Mouse (Mus musculus) hindbrain, embryonic 13.5 days (tissue): ENCODE results near the gene Ccna1. TPM values are rescaled to one million over a fixed set of nuclear protein-coding genes. Genes with fewer than 3 reads are reported as not detected.

Experiments used
- ATAC-seq: fragments of 200-750 bp; cut with Nextera tagmentation; 2 replicates; pipeline ENCODE4 v1.8.0; 2017; ENCODE audit warnings: moderate TSS enrichment; ENCODE audit not compliant: low FRiP score
- H3K27ac ChIP-seq: fragments of 300-500 bp; sonication (generic); 2 replicates; pipeline ENCODE4 v1.5.1; 2015; ENCODE audit warnings: inconsistent platforms, mild to moderate bottlenecking, moderate library complexity
- H3K27me3 ChIP-seq: fragments of 300-500 bp; sonication (generic); 2 replicates; pipeline ENCODE4 v1.6.1; 2015; ENCODE audit warnings: mild to moderate bottlenecking, inconsistent platforms
- H3K36me3 ChIP-seq: fragments of 300-500 bp; sonication (generic); 2 replicates; pipeline ENCODE4 v1.6.1; 2015; ENCODE audit warnings: mild to moderate bottlenecking, inconsistent platforms
- H3K4me1 ChIP-seq: fragments of 300-500 bp; sonication (generic); replicated peaks from 2 replicates; pipeline ENCODE4 v1.6.1; 2015; ENCODE audit warnings: inconsistent platforms
- H3K4me2 ChIP-seq: fragments of 300-500 bp; sonication (generic); 2 replicates; pipeline ENCODE4 v1.6.1; 2015; ENCODE audit warnings: inconsistent platforms, mild to moderate bottlenecking, moderate library complexity
- H3K4me3 ChIP-seq: fragments of 300-500 bp; sonication (generic); 2 replicates; pipeline ENCODE4 v1.5.1; 2015; ENCODE audit warnings: mild to moderate bottlenecking, inconsistent platforms
- H3K9ac ChIP-seq: fragments of 300-500 bp; sonication (generic); 2 replicates; pipeline ENCODE4 v1.6.1; 2015; ENCODE audit warnings: mild to moderate bottlenecking, inconsistent platforms
- H3K9me3 ChIP-seq: fragments of 300-500 bp; sonication (generic); 2 replicates; pipeline ENCODE4 v1.6.1; 2016; ENCODE audit warnings: inconsistent platforms
- WGBS: fragments of 180-500 bp; shearing (Covaris S2); methylation state at CpG from one replicate; pipeline ENCODE4 v1.1.7; 2015; 5-methylcytosine and 5-hydroxymethylcytosine counted together
- polyA plus RNA-seq: library from polyadenylated mRNA; unstranded; fragments of >200 nt; fragmentation: Nextera tagmentation; extraction: Ambion mirVana; gene quantifications from 2 replicates; pipeline ENCODE4 v1.2.1, GENCODE M21; 2015

Gene Ccna1
- 2.2 TPM in 2 replicates for polyA plus RNA-seq

GRCm38 (mm10) chr3:55055038-55055746 lies at the start of gene Ccna1:
TSS of gene Ccna1 (minus strand) at chr3:55055501.
- Histone ChIP-seq H3K9ac (peak within 1 kb of the TSS; percentile 79), H3K27ac (no peak within 1 kb of the TSS), H3K4me3 (peak within 1 kb of the TSS; percentile 57), H3K4me2 (peak within 1 kb of the TSS; percentile 97), H3K9me3 (no peaks in the 10 kb centered on the region), H3K4me1 (peaks cover 11% of the 10 kb centered on the region; the same call in 1 of the 2 replicates), H3K36me3 (no peaks in the 10 kb centered on the region), H3K27me3 (peaks cover 39% of the 10 kb centered on the region)
- ATAC-seq = peak; percentile 93
- under 1% methylated on average over 71 of the region's 73 CpGs for WGBS

DNA sequence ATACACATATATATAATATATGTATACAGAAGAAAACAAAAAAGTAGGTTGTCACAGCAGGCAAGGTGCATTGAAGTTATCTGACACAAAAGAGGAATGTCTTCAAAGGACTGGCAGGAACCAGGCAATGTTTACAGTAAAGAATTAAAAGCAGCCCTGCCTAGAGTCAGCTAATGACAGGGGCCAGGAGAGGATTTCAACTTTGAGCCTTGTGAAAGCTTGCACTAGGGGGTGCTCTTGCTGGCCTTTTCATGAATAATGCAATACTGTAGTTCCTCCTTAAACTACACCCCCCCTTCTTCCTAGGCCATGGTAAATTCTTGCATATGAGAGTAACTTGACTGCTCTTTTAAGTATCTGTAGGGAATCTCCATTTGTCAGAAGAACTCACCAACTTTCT lies 45.8 kb upstream of the Ccna1 start:
- no peak overlapping the region for H3K27ac ChIP-seq
- ATAC-seq = no peak
- H3K4me1 ChIP-seq = peaks cover 19% of the 10 kb centered on the region
- H3K4me3 ChIP-seq = no peak overlapping the region
- no peak overlapping the region for H3K4me2 ChIP-seq
- no peaks in the 10 kb centered on the region for H3K9me3 ChIP-seq
- no peaks in the 10 kb centered on the region for H3K27me3 ChIP-seq
- no peak overlapping the region for H3K9ac ChIP-seq
- H3K36me3 ChIP-seq = no peaks in the 10 kb centered on the region

- H3K27ac ChIP-seq = no peak overlapping the region
- no peak for ATAC-seq
Observed at GRCm38 (mm10) chr3:55098990-55099389, 43.7 kb upstream of the Ccna1 start.

GRCm38 (mm10) chr3:55098014-55098413 lies 42.7 kb upstream of the Ccna1 start:
- 15% methylated on average over 2 of the region's 2 CpGs for WGBS
- Histone ChIP-seq H3K36me3 (no peaks in the 10 kb centered on the region), H3K27ac (peak overlapping the region; percentile 18; the same call in 1 of the 2 replicates), H3K4me3 (no peak overlapping the region), H3K9me3 (no peaks in the 10 kb centered on the region), H3K27me3 (no peaks in the 10 kb centered on the region), H3K4me1 (peaks cover 21% of the 10 kb centered on the region), H3K9ac (no peak overlapping the region), H3K4me2 (no peak overlapping the region)
- peak; percentile 78 for ATAC-seq

More at GRCm38 (mm10) chr3:55098990-55099389, 43.7 kb upstream of the Ccna1 start:
- H3K9me3 ChIP-seq = no peaks in the 10 kb centered on the region
- H3K4me1 ChIP-seq = peaks cover 21% of the 10 kb centered on the region
- no peak overlapping the region for H3K9ac ChIP-seq
- H3K27me3 ChIP-seq = no peaks in the 10 kb centered on the region
- WGBS = 76% methylated on average over 11 of the region's 11 CpGs
- no peaks in the 10 kb centered on the region for H3K36me3 ChIP-seq
- H3K4me3 ChIP-seq = no peak overlapping the region
- H3K4me2 ChIP-seq = no peak overlapping the region

GRCm38 (mm10) chr3:55097186-55097585 lies 41.9 kb upstream of the Ccna1 start:
- Histone ChIP-seq H3K4me2 (no peak overlapping the region), H3K27me3 (no peaks in the 10 kb centered on the region), H3K9ac (no peak overlapping the region), H3K9me3 (no peaks in the 10 kb centered on the region), H3K4me3 (no peak overlapping the region), H3K4me1 (peaks cover 21% of the 10 kb centered on the region), H3K36me3 (no peaks in the 10 kb centered on the region), H3K27ac (no peak overlapping the region; the same call in 1 of the 2 replicates)
- no peak for ATAC-seq
- 70% methylated on average over 2 of the region's 2 CpGs for WGBS

GRCm38 (mm10) chr3:55096655-55097005 lies 41.3 kb upstream of the Ccna1 start:
- Histone ChIP-seq H3K4me1 (peaks cover 21% of the 10 kb centered on the region), H3K4me3 (no peak overlapping the region), H3K9me3 (no peaks in the 10 kb centered on the region), H3K36me3 (no peaks in the 10 kb centered on the region), H3K4me2 (no peak overlapping the region), H3K27ac (peak overlapping the region; percentile 53; the same call in 1 of the 2 replicates), H3K27me3 (no peaks in the 10 kb centered on the region), H3K9ac (no peak overlapping the region)
- 82% methylated on average over 2 of the region's 2 CpGs for WGBS
- no peak for ATAC-seq

- Histone ChIP-seq H3K4me3 (no peak overlapping the region), H3K9ac (no peak overlapping the region), H3K36me3 (no peaks in the 10 kb centered on the region), H3K27ac (peak overlapping the region; percentile 53; the same call in 1 of the 2 replicates), H3K27me3 (no peaks in the 10 kb centered on the region), H3K9me3 (no peaks in the 10 kb centered on the region), H3K4me2 (peak overlapping the region; percentile 16), H3K4me1 (peaks cover 21% of the 10 kb centered on the region)
- 26% methylated on average over 8 of the region's 8 CpGs for WGBS
- ATAC-seq = peak; percentile 74
Observed at GRCm38 (mm10) chr3:55095968-55096654, 40.8 kb upstream of the Ccna1 start.

- Histone ChIP-seq H3K36me3 (no peaks in the 10 kb centered on the region), H3K27ac (no peak overlapping the region), H3K9ac (no peak overlapping the region), H3K4me2 (no peak overlapping the region), H3K4me1 (peaks cover 18% of the 10 kb centered on the region), H3K27me3 (no peaks in the 10 kb centered on the region), H3K9me3 (no peaks in the 10 kb centered on the region), H3K4me3 (no peak overlapping the region)
- ATAC-seq = no peak
- WGBS = 76% methylated on average over 1 of the region's 1 CpGs
Observed at GRCm38 (mm10) chr3:55093161-55093560, 37.9 kb upstream of the Ccna1 start.

DNA sequence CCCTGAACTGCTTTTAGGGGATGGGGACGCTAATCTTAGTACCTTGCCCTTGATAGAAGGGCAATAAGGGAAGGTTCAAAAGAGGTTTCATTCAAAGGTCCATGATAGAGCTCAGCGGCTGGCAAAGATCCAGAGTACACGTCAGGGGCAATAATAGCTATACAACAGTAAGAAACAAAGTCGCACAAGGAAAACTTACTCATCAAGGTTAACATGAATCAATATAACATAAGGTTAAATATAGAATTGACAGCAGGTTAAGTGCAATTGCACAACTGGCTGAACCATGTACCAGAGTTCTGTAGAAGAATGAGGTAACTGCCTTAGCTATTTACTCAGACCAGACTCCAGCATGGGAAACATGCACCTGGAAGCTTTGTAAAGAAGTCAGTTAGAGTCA lies 34.0 kb upstream of the Ccna1 start:
- peaks cover 5% of the 10 kb centered on the region for H3K4me1 ChIP-seq
- 83% methylated on average over 4 of the region's 4 CpGs for WGBS
- no peak for ATAC-seq

DNA sequence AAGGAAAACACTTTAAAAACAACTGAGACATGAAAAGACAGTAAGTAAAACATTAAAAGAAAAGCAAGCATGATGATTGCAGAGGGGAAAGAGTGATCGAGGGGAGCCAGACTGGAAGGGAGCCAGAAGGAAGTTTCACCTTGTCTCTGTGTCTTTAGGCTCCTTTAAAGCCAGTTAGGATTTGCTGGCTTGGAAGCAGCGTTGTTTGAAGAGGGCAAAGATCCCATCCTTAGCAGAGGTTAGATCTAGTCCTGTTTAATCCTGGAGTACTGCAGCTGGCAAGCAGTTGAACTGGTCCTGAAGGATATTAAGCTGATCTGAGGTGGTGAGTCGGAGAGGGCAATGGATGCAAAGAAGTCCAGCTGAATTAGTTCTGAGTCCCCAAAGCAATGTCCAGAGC lies 33.5 kb upstream of the Ccna1 start:
- no peak for ATAC-seq
- WGBS = 85% methylated on average over 3 of the region's 3 CpGs
- no peak overlapping the region for H3K4me3 ChIP-seq
- H3K27ac ChIP-seq = no peak overlapping the region
- no peaks in the 10 kb centered on the region for H3K27me3 ChIP-seq
- H3K4me2 ChIP-seq = no peak overlapping the region
- no peaks in the 10 kb centered on the region for H3K36me3 ChIP-seq
- H3K9ac ChIP-seq = no peak overlapping the region
- no peaks in the 10 kb centered on the region for H3K9me3 ChIP-seq
- peaks cover 5% of the 10 kb centered on the region for H3K4me1 ChIP-seq

More for the DNA sequence above, 34.0 kb upstream of the Ccna1 start:
- no peaks in the 10 kb centered on the region for H3K9me3 ChIP-seq
- H3K27me3 ChIP-seq = no peaks in the 10 kb centered on the region
- no peaks in the 10 kb centered on the region for H3K36me3 ChIP-seq
- H3K4me2 ChIP-seq = no peak overlapping the region
- no peak overlapping the region for H3K27ac ChIP-seq
- no peak overlapping the region for H3K9ac ChIP-seq
- no peak overlapping the region for H3K4me3 ChIP-seq

DNA sequence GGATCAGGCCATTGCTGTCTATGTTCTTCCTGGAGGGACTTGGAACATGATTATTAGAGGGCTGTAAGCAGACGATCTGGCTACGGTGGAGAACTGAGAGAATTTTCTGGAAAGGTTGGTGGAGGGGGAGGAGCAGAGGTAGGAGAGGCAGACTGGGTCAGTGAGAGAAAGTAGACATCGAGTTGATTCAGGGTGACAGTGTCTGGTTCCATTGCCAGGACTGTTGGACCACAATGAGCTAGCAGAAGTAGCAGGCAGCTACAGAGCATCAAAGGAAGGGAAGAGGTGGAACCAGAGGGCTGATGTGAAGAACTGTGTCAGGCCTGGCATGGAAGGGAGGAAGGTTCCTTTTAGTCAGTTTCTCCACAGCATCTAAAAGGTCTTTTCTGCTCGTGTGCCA lies 33.1 kb upstream of the Ccna1 start:
- Histone ChIP-seq H3K9ac (no peak overlapping the region), H3K9me3 (no peaks in the 10 kb centered on the region), H3K4me2 (no peak overlapping the region), H3K27ac (no peak overlapping the region), H3K27me3 (no peaks in the 10 kb centered on the region), H3K4me3 (no peak overlapping the region), H3K4me1 (peaks cover 5% of the 10 kb centered on the region), H3K36me3 (no peaks in the 10 kb centered on the region)
- 72% methylated on average over 4 of the region's 4 CpGs for WGBS
- ATAC-seq = no peak

GRCm38 (mm10) chr3:55087360-55087759 lies 32.1 kb upstream of the Ccna1 start:
- Histone ChIP-seq H3K27ac (no peak overlapping the region), H3K27me3 (no peaks in the 10 kb centered on the region), H3K9ac (no peak overlapping the region), H3K4me2 (no peak overlapping the region), H3K4me3 (no peak overlapping the region), H3K4me1 (peaks cover 5% of the 10 kb centered on the region), H3K36me3 (no peaks in the 10 kb centered on the region), H3K9me3 (no peaks in the 10 kb centered on the region)
- ATAC-seq = no peak
- WGBS = 70% methylated on average over 4 of the region's 4 CpGs

GRCm38 (mm10) chr3:55086948-55087347 lies 31.6 kb upstream of the Ccna1 start:
- H3K4me1 ChIP-seq = peaks cover 5% of the 10 kb centered on the region
- WGBS = 94% methylated on average over 5 of the region's 5 CpGs
- no peak overlapping the region for H3K4me2 ChIP-seq
- no peaks in the 10 kb centered on the region for H3K9me3 ChIP-seq
- H3K9ac ChIP-seq = no peak overlapping the region
- no peak for ATAC-seq
- H3K27ac ChIP-seq = no peak overlapping the region
- no peaks in the 10 kb centered on the region for H3K36me3 ChIP-seq
- H3K4me3 ChIP-seq = no peak overlapping the region
- no peaks in the 10 kb centered on the region for H3K27me3 ChIP-seq
